Mouse (Mus musculus): ENCODE results near the gene Gm10639. TPM values are rescaled to one million over a fixed set of nuclear protein-coding genes. Genes with fewer than 3 reads are reported as not detected.

Gm10639 gene
- polyA plus RNA-seq, 1 experiment from 2014 or later = 0.26 TPM

DNA sequence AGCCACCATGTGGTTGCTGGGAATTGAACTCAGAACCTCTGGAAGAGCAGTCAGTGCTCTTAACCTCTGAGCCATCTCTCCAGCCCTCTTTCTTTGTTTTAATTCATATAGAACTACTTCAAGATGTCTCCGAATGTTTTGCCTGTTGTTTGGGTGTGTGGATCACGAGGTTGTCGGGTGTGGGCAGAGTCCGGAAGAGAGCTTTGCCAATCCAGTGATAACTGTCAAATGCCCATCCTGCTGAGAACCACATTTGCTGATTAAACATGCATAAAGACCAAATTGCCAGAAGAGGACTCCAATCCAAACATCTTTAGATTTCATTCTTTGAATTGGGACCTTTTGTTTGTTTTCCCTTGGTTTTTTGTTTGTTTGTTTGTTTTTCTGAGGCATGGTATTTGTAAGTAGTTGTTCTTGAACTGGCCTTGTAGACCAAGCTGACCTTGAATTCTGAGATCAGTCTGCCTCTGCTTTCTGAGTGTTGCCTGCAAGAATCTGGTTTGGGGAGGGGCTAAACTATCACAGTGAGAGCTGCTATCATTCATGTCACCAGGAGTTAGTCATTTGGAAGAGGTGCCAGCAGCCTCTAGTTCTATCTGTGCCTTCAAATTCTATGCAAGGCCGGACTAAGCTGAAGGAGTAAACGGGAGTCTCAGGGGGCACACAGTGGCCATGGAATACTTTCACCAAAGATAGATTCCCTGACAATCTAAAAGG is 61.9 kb downstream of the Gm10639 start:
- CTCF ChIA-PET = no interaction called here
- no peak for TF ChIP-seq CTCF (IDR thresholded peaks at IDR 0.05)
- in situ Hi-C loops (cut with MboI; ENCODE audit: low pct_unique_long_range_greater_than_20kb) = loop anchor here (25.0 kb wide), 1 partner anchor 186 kb away; no protein-coding TSS in a partner anchor
- no peak for DNase-seq (ENCODE audit: low read depth, low spot score)
- no peaks in the 10 kb centered on the region for H3K27me3 ChIP-seq
- ATAC-seq = no peak
- POLR2A ChIA-PET = no interaction called here

Other genes starting within 250 kb of the Gm10639 start
- gene Gcm1, start 238.0 kb upstream of the Gm10639 start, polyA plus RNA-seq (2021) = 0.17 TPM
- 52.2 TPM for gene Fbxo9, start 180.9 kb upstream of the Gm10639 start, polyA plus RNA-seq (2021)
- gene Ick, start 180.7 kb upstream of the Gm10639 start, polyA plus RNA-seq (2021) = 19.0 TPM
- 18.1 TPM for gene Gsta4, start 107.1 kb upstream of the Gm10639 start, polyA plus RNA-seq (2021)
- gene Gsta1, start 59.3 kb upstream of the Gm10639 start, polyA plus RNA-seq (2021) = 1.8 TPM
- gene Gm3776, start 32.8 kb upstream of the Gm10639 start, polyA plus RNA-seq (2021) = 0.51 TPM
- gene Omt2a, start 24.9 kb downstream of the Gm10639 start, polyA plus RNA-seq (2021) = not detected
- gene Omt2b, start 37.7 kb downstream of the Gm10639 start, polyA plus RNA-seq (2021) = not detected
- 2.1 TPM for gene Gsta2, start 65.9 kb downstream of the Gm10639 start, polyA plus RNA-seq (2021)
- not detected for gene Dppa5a, start 78.3 kb downstream of the Gm10639 start, polyA plus RNA-seq (2021)
- gene Ooep, start 88.8 kb downstream of the Gm10639 start, polyA plus RNA-seq (2021) = not detected
- gene Ddx43, start 105.9 kb downstream of the Gm10639 start, polyA plus RNA-seq (2021) = 0.03 TPM
- 3.0 TPM for gene Cgas, start 153.3 kb downstream of the Gm10639 start, polyA plus RNA-seq (2021)
- gene Mto1, start 158.3 kb downstream of the Gm10639 start, polyA plus RNA-seq (2021) = 23.8 TPM
- gene Gm17324, start 158.9 kb downstream of the Gm10639 start, polyA plus RNA-seq (2021) = not detected
- gene Eef1a1, start 199.2 kb downstream of the Gm10639 start, polyA plus RNA-seq (2021) = 8,737 TPM